Comparison of ENCODE assay signal across 8 mouse cellular contexts in genomic region chr11:121369622-121370021, GRCm38 (mm10). TPM values are rescaled to one million over a fixed set of nuclear protein-coding genes. Genes with fewer than 3 reads are reported as not detected.
DNase-seq lines count a peak whose midpoint lies in the region; ATAC-seq and TF ChIP-seq lines count a peak whose summit lies in the region.

No protein-coding gene starts in this region.

- peak; percentile 58 for DNase-seq in CD4-positive, CD25-positive, alpha-beta regulatory T cell, adult 2 months (ENCODE audit: low read depth, low spot score)
- peak; percentile 57 for DNase-seq in kidney, adult 18-20 months
- DNase-seq in kidney, adult 11 months: no peak
- peak; percentile 60 for DNase-seq in ES-CJ7 (ENCODE audit: low read depth, low spot score)
- DNase-seq in embryo, embryonic 10 days (ENCODE audit: low spot score): peak; percentile 60
- peak; percentile 9 for DNase-seq in lung, adult 2 months
- peak; percentile 7 to 65 for DNase-seq in thymus, postnatal 10 days (ENCODE audit: low spot score in 2 of 2)

- peak; percentile 6; the same call in 1 of the 2 replicates for TF ChIP-seq CTCF in lung, adult 2 months (IDR thresholded peaks at IDR 0.05; ENCODE audit: insufficient read depth, low read length)

- WGBS in lung, adult 2 months: 61% methylated on average over 6 of the region's 6 CpGs

- no peak for TF ChIP-seq POLR2A in lung, adult 2 months (IDR thresholded peaks at IDR 0.05; ENCODE audit: borderline replicate concordance, extremely low read depth, low read depth, low read length)

- H3K4me1 ChIP-seq in lung, adult 2 months (ENCODE audit: control insufficient read depth, insufficient read depth, low read length): no peaks in the 10 kb centered on the region

- no peak for ATAC-seq in CD4-positive, CD25-positive, alpha-beta regulatory T cell, adult 4 months

- H3K4me3 ChIP-seq in lung, adult 2 months (replicated peaks; ENCODE audit: extremely low read depth, low read depth, low read length): no peak overlapping the region

RNA-seq across cellular contexts. Expression of gene Wdr45b, which starts 15.4 kb away (rescaled TPM):
- 10 to 100 TPM; 27.2 to 29.0 TPM for polyA plus RNA-seq in CD4-positive, CD25-positive, alpha-beta regulatory T cell, adult 4 months (2017; shearing (Covaris generic))
- polyA plus RNA-seq in lung, adult 2 months (2012; rRNA removed): 41.5 and 45.3 TPM in 2 replicates

RNA-seq across cellular contexts. Expression of gene Rab40b, which starts 18.4 kb away (rescaled TPM):
- not detected for polyA plus RNA-seq in CD4-positive, CD25-positive, alpha-beta regulatory T cell, adult 4 months (2017; shearing (Covaris generic))
- polyA plus RNA-seq in lung, adult 2 months (2012; rRNA removed): 2.4 and 2.7 TPM in 2 replicates

RNA-seq across cellular contexts. Expression of gene Fn3krp, which starts 51.6 kb away (rescaled TPM):
- polyA plus RNA-seq in CD4-positive, CD25-positive, alpha-beta regulatory T cell, adult 4 months (2017; shearing (Covaris generic)): 1 to 10 TPM; 1.8 to 2.6 TPM
- 6.1 and 9.0 TPM in 2 replicates for polyA plus RNA-seq in lung, adult 2 months (2012; rRNA removed)
